Mouse (Mus musculus): ENCODE measurements around the gene Rbm11. TPM values are rescaled to one million over a fixed set of nuclear protein-coding genes. Genes with fewer than 3 reads are reported as not detected.

The Rbm11 gene
- total RNA-seq (2014; fragmentation: Nextera tagmentation) (not detected in 2 replicates), total RNA-seq (2017) (0.16 and 0.17 TPM in 2 replicates), polyA plus RNA-seq (2012) (not detected in 2 replicates)

- Histone ChIP-seq H3K4me1 (ENCODE audit: insufficient read depth, low read depth, low read length) (peaks cover 3% of the 10 kb centered on the region; the same call in 1 of the 2 replicates), H3K36me3 (replicated peaks) (no peaks in the 10 kb centered on the region), H3K4me3 (ENCODE audit: low read depth, low read length) (peak within 1 kb of the TSS; percentile 62; the same call in 1 of the 2 replicates), H3K9me3 (replicated peaks) (no peaks in the 10 kb centered on the region), H3K27me3 (ENCODE audit: insufficient read depth, low read length) (no peaks in the 10 kb centered on the region; the same call in 1 of the 2 replicates)
- TF ChIP-seq TAL1 (conservative IDR thresholded peaks at IDR 0.05; ENCODE audit: low read depth, low read length) (no peak), CTCF (IDR thresholded peaks at IDR 0.05; ENCODE audit: low read depth, low read length) (no peak), POLR2AphosphoS5 (IDR thresholded peaks at IDR 0.05; ENCODE audit: insufficient replicate concordance, low read depth, low read length) (no peak), GATA1 (IDR thresholded peaks at IDR 0.05; ENCODE audit: borderline replicate concordance, low read length) (no peak), GATA2 (IDR thresholded peaks at IDR 0.05; ENCODE audit: borderline replicate concordance, low read depth, low read length) (no peak)
- DNase-seq (ENCODE audit: low spot score): peak; percentile 12
- ATAC-seq (ENCODE audit: extremely low read depth, insufficient number of reproducible peaks, low FRiP score, poor library complexity, severe bottlenecking): 0 out of 2 replicates have a peak, but pooled peaks have one; percentile 26
Measured at GRCm38 (mm10) chr16:75592671-75593500, at the start of gene Rbm11. Rbm11 (plus strand) TSS chr16:75592844.

DNA sequence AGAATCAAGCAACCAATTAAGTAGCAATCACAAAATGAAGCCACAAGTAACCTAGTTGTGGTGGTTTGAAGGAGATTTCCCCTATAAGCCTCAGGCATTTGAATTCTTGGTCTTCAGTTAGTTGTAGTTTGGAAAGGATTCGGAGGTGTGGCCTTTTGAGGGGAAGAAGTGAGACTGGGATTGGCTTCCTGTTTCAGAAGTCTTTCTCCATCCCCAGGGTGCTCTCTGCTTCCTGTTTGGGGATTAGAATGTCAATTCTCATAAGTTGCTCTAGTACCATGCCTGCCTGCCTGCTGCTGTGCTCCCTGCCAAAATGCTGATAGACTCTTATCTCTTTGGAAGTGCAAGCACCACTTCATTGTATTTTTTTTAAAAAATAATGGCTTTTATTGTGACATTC is 47.3 kb upstream of the Rbm11 start:
- TF ChIP-seq CTCF (IDR thresholded peaks at IDR 0.05; ENCODE audit: low read depth, low read length) (no peak), GATA1 (IDR thresholded peaks at IDR 0.05; ENCODE audit: borderline replicate concordance, low read length) (no peak), GATA2 (IDR thresholded peaks at IDR 0.05; ENCODE audit: borderline replicate concordance, low read depth, low read length) (no peak), TAL1 (conservative IDR thresholded peaks at IDR 0.05; ENCODE audit: low read depth, low read length) (no peak), POLR2AphosphoS5 (IDR thresholded peaks at IDR 0.05; ENCODE audit: insufficient replicate concordance, low read depth, low read length) (no peak)
- H3K4me1 ChIP-seq (ENCODE audit: insufficient read depth, low read depth, low read length): no peaks in the 10 kb centered on the region
- no peaks in the 10 kb centered on the region for H3K36me3 ChIP-seq (replicated peaks)
- H3K27me3 ChIP-seq (ENCODE audit: insufficient read depth, low read length): no peaks in the 10 kb centered on the region
- H3K9me3 ChIP-seq (replicated peaks): no peaks in the 10 kb centered on the region
- no peak for ATAC-seq (ENCODE audit: extremely low read depth, insufficient number of reproducible peaks, low FRiP score, poor library complexity, severe bottlenecking)
- DNase-seq (ENCODE audit: low spot score): no peak
- H3K4me3 ChIP-seq (ENCODE audit: low read depth, low read length): no peak overlapping the region

- no peaks in the 10 kb centered on the region for H3K36me3 ChIP-seq (replicated peaks)
- DNase-seq (ENCODE audit: low spot score) (no peak), ATAC-seq (ENCODE audit: extremely low read depth, insufficient number of reproducible peaks, low FRiP score, poor library complexity, severe bottlenecking) (no peak)
- H3K9me3 ChIP-seq (replicated peaks): no peaks in the 10 kb centered on the region
- no peak for TF ChIP-seq POLR2AphosphoS5 (IDR thresholded peaks at IDR 0.05; ENCODE audit: insufficient replicate concordance, low read depth, low read length)
- no peak for TF ChIP-seq GATA2 (IDR thresholded peaks at IDR 0.05; ENCODE audit: borderline replicate concordance, low read depth, low read length)
- no peak for TF ChIP-seq GATA1 (IDR thresholded peaks at IDR 0.05; ENCODE audit: borderline replicate concordance, low read length)
- TF ChIP-seq CTCF (IDR thresholded peaks at IDR 0.05; ENCODE audit: low read depth, low read length): no peak
- no peak for TF ChIP-seq TAL1 (conservative IDR thresholded peaks at IDR 0.05; ENCODE audit: low read depth, low read length)
- no peak overlapping the region for H3K4me3 ChIP-seq (ENCODE audit: low read depth, low read length)
- H3K27me3 ChIP-seq (ENCODE audit: insufficient read depth, low read length): no peaks in the 10 kb centered on the region
- no peaks in the 10 kb centered on the region for H3K4me1 ChIP-seq (ENCODE audit: insufficient read depth, low read depth, low read length)
Measured at GRCm38 (mm10) chr16:75562910-75563309, 29.7 kb upstream of the Rbm11 start.

GRCm38 (mm10) chr16:75582279-75582678 is 10.4 kb upstream of the Rbm11 start:
- H3K4me3 ChIP-seq (ENCODE audit: low read depth, low read length): no peak overlapping the region
- H3K4me1 ChIP-seq (ENCODE audit: insufficient read depth, low read depth, low read length): no peaks in the 10 kb centered on the region
- ATAC-seq (ENCODE audit: extremely low read depth, insufficient number of reproducible peaks, low FRiP score, poor library complexity, severe bottlenecking) (no peak), DNase-seq (ENCODE audit: low spot score) (no peak)
- H3K27me3 ChIP-seq (ENCODE audit: insufficient read depth, low read length): no peaks in the 10 kb centered on the region
- H3K36me3 ChIP-seq (replicated peaks): no peaks in the 10 kb centered on the region
- H3K9me3 ChIP-seq (replicated peaks): no peaks in the 10 kb centered on the region
- TF ChIP-seq GATA1 (IDR thresholded peaks at IDR 0.05; ENCODE audit: borderline replicate concordance, low read length) (no peak), POLR2AphosphoS5 (IDR thresholded peaks at IDR 0.05; ENCODE audit: insufficient replicate concordance, low read depth, low read length) (no peak), GATA2 (IDR thresholded peaks at IDR 0.05; ENCODE audit: borderline replicate concordance, low read depth, low read length) (no peak), CTCF (IDR thresholded peaks at IDR 0.05; ENCODE audit: low read depth, low read length) (no peak), TAL1 (conservative IDR thresholded peaks at IDR 0.05; ENCODE audit: low read depth, low read length) (no peak)

DNA sequence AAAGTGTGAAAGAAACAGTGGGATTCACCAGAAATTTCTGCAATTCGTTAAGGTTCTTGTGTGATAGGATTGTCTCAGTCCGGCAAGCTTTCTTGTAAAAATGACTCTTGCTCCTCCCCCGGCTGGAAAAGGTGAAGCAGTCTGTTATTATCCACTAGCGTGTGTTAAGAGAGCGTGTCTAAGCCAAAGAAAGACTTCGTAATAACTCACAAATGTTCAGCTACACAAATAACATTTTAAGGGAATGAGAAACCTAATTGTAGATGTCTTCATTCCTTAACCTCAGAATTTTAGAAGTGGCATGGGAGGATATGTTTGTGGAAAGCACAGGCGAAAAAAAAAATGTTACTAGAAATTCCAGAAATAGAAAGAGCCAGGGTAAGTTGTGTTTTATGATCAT is 6.7 kb upstream of the Rbm11 start, which contains the start of gene Lipi:
TSS of gene Lipi (minus strand) at position 101 of the 400 bp plus-strand sequence.
- no peak for DNase-seq (ENCODE audit: low spot score)
- Histone ChIP-seq H3K36me3 (replicated peaks) (no peaks in the 10 kb centered on the region), H3K4me3 (ENCODE audit: low read depth, low read length) (no peak within 1 kb of the TSS), H3K4me1 (ENCODE audit: insufficient read depth, low read depth, low read length) (no peaks in the 10 kb centered on the region), H3K27me3 (ENCODE audit: insufficient read depth, low read length) (no peaks in the 10 kb centered on the region), H3K9me3 (replicated peaks) (no peaks in the 10 kb centered on the region)
- ATAC-seq (ENCODE audit: extremely low read depth, insufficient number of reproducible peaks, low FRiP score, poor library complexity, severe bottlenecking): no peak
- TF ChIP-seq TAL1 (conservative IDR thresholded peaks at IDR 0.05; ENCODE audit: low read depth, low read length) (no peak), GATA2 (IDR thresholded peaks at IDR 0.05; ENCODE audit: borderline replicate concordance, low read depth, low read length) (no peak), CTCF (IDR thresholded peaks at IDR 0.05; ENCODE audit: low read depth, low read length) (no peak), GATA1 (IDR thresholded peaks at IDR 0.05; ENCODE audit: borderline replicate concordance, low read length) (no peak), POLR2AphosphoS5 (IDR thresholded peaks at IDR 0.05; ENCODE audit: insufficient replicate concordance, low read depth, low read length) (no peak)

DNA sequence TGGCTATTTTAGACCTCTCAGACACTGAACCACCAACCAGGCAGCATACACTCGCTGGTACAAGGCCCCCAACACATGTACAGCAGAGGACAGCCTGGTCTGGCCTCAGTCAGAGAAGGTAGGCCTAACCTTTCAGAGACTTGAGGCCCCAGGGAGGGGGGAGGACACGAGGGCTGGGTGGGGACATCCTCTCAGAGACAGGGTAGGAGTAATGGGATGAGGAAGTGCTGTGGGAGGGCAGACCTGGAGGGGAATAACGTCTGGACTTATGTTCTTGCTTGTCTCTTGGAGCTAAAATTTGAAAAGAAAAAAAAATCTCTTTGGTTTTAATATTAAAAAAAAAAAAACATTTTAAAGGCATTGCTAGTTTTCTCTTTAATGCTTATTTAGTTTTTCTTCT is 6.2 kb upstream of the Rbm11 start:
- no peaks in the 10 kb centered on the region for H3K4me1 ChIP-seq (ENCODE audit: insufficient read depth, low read depth, low read length)
- DNase-seq (ENCODE audit: low spot score) (no peak), ATAC-seq (ENCODE audit: extremely low read depth, insufficient number of reproducible peaks, low FRiP score, poor library complexity, severe bottlenecking) (no peak)
- TF ChIP-seq CTCF (IDR thresholded peaks at IDR 0.05; ENCODE audit: low read depth, low read length) (no peak), GATA1 (IDR thresholded peaks at IDR 0.05; ENCODE audit: borderline replicate concordance, low read length) (no peak), TAL1 (conservative IDR thresholded peaks at IDR 0.05; ENCODE audit: low read depth, low read length) (no peak), POLR2AphosphoS5 (IDR thresholded peaks at IDR 0.05; ENCODE audit: insufficient replicate concordance, low read depth, low read length) (no peak), GATA2 (IDR thresholded peaks at IDR 0.05; ENCODE audit: borderline replicate concordance, low read depth, low read length) (no peak)
- no peak overlapping the region for H3K4me3 ChIP-seq (ENCODE audit: low read depth, low read length)
- H3K9me3 ChIP-seq (replicated peaks): no peaks in the 10 kb centered on the region
- H3K36me3 ChIP-seq (replicated peaks): no peaks in the 10 kb centered on the region
- H3K27me3 ChIP-seq (ENCODE audit: insufficient read depth, low read length): no peaks in the 10 kb centered on the region
